Mouse (Mus musculus) spleen, adult 2 months (tissue): ENCODE results near the gene AC140267.1.

Experiments
- CTCF ChIP-seq: fragments of 200-500 bp; IDR thresholded peaks from 2 replicates; pipeline ENCODE4 v1.5.1; 2011; ENCODE audit warnings: mild to moderate bottlenecking, inconsistent platforms; ENCODE audit not compliant: insufficient read depth, insufficient read length, insufficient replicate concordance; ENCODE audit errors: extremely low read depth
- POLR2A ChIP-seq: fragments of 200-500 bp; IDR thresholded peaks from 2 replicates; pipeline ENCODE4 v1.6.1; 2011; ENCODE audit warnings: low read depth, low read length, inconsistent platforms

DNA sequence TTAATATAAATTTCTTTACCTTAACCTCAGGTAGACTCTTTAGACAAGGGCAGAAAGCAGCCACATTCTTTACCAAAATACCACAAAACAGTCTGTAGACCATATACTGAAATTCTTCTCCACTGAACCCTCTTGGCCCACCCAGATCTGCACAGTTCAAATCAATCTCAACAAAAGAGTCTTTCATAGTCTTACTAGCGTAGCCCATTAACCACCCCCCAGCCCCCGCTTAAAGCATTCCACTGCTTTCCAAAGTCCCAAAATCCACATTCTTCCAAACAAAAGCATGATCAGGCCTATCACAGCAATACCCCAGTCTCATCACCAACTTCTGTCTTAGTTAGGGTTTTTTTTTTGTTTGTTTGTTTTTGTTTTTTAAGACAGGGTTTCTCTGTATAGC, 36.1 kb upstream of the AC140267.1 start:
- TF ChIP-seq CTCF (no peak), POLR2A (no peak)
